Mouse (Mus musculus) hindbrain, postnatal 0 days (tissue): ENCODE results near the gene Garem2. TPM values are rescaled to one million over a fixed set of nuclear protein-coding genes. Genes with fewer than 3 reads are reported as not detected.

Experiments used
- ATAC-seq: fragments of 200-750 bp; cut with Nextera tagmentation; 2 replicates; pipeline ENCODE4 v1.8.0; 2017; ENCODE audit warnings: mild to moderate bottlenecking, moderate TSS enrichment, moderate library complexity
- DNase-seq: peaks from one replicate; pipeline ENCODE4 v3.0.0-alpha.2; 2015; ENCODE audit warnings: low spot score
- H3K27ac ChIP-seq: fragments of 300-500 bp; sonication (generic); 2 replicates; pipeline ENCODE4 v1.5.1; 2014; ENCODE audit warnings: mild to moderate bottlenecking
- H3K27me3 ChIP-seq: fragments of 300-500 bp; sonication (generic); 2 replicates; pipeline ENCODE4 v1.6.1; 2014; ENCODE audit warnings: low read length, mixed read lengths; ENCODE audit not compliant: insufficient read depth
- H3K36me3 ChIP-seq: fragments of 300-500 bp; sonication (generic); 2 replicates; pipeline ENCODE4 v1.6.1; 2014; ENCODE audit warnings: low read length, mixed read lengths; ENCODE audit not compliant: insufficient read depth
- H3K4me1 ChIP-seq: fragments of 300-500 bp; sonication (generic); 2 replicates; pipeline ENCODE4 v1.6.1; 2014; ENCODE audit warnings: antibody characterized with exemption, low read length, mixed read lengths; ENCODE audit not compliant: insufficient read depth
- H3K4me2 ChIP-seq: fragments of 300-500 bp; sonication (generic); 2 replicates; pipeline ENCODE4 v1.6.1; 2014; ENCODE audit warnings: low read depth, mild to moderate bottlenecking, low read length, moderate library complexity, mixed read lengths
- H3K4me3 ChIP-seq: fragments of 300-500 bp; sonication (generic); 2 replicates; pipeline ENCODE4 v1.5.1; 2014; ENCODE audit warnings: low read length
- H3K9ac ChIP-seq: fragments of 300-500 bp; sonication (generic); replicated peaks from 2 replicates; pipeline ENCODE4 v1.6.1; 2014; ENCODE audit warnings: mild to moderate bottlenecking, low read length, moderate library complexity, mixed read lengths
- H3K9me3 ChIP-seq: fragments of 300-500 bp; sonication (generic); 2 replicates; pipeline ENCODE4 v1.6.1; 2016; ENCODE audit warnings: low read length, mixed read lengths
- CTCF ChIP-seq: IDR thresholded peaks from 2 replicates; pipeline ENCODE4 v1.5.1; 2016; ENCODE audit warnings: antibody characterized with exemption, control low read depth, low read depth
- WGBS: fragments of 180-500 bp; shearing (Covaris S2); extraction: QIAGEN DNeasy Blood & Tissue Kit; methylation state at CpG from one replicate; pipeline ENCODE4 v1.1.7; 2014; 5-methylcytosine and 5-hydroxymethylcytosine counted together
- polyA plus RNA-seq: library from polyadenylated mRNA; unstranded; fragments of >200 nt; fragmentation: Nextera tagmentation; extraction: Ambion mirVana; gene quantifications from 2 replicates; pipeline ENCODE4 v1.2.1, GENCODE M21; 2015
- total RNA-seq: library from RNA; depleted of rRNA; stranded (reverse); fragments of >200 nt; gene quantifications from 2 replicates; pipeline ENCODE4 v1.2.3, GENCODE M21; 2014

Gene Garem2
- total and polyA plus RNA-seq, 2 experiments from 2014 or later = 9.7 to 26.7 TPM

- Histone ChIP-seq H3K27ac (no peak overlapping the region), H3K9me3 (no peaks in the 10 kb centered on the region), H3K36me3 (peaks cover 32% of the 10 kb centered on the region), H3K4me2 (no peak overlapping the region), H3K4me1 (0 out of 2 replicates have a peak, but pooled peaks cover 1% of the 10 kb centered on the region), H3K9ac (no peak overlapping the region), H3K27me3 (no peaks in the 10 kb centered on the region), H3K4me3 (no peak overlapping the region)
- DNase-seq (no peak), ATAC-seq (no peak)
- 75% methylated on average over 6 of the region's 6 CpGs for WGBS
- TF ChIP-seq CTCF = no peak
Measured at GRCm38 (mm10) chr5:30146526-30146925, 41.6 kb downstream of the Garem2 start.

GRCm38 (mm10) chr5:30148133-30148920 is 43.4 kb downstream of the Garem2 start:
- Histone ChIP-seq H3K36me3 (peaks cover 19% of the 10 kb centered on the region), H3K9me3 (no peaks in the 10 kb centered on the region), H3K9ac (no peak overlapping the region), H3K4me1 (0 out of 2 replicates have a peak, but pooled peaks cover 2% of the 10 kb centered on the region), H3K4me2 (no peak overlapping the region), H3K27me3 (no peaks in the 10 kb centered on the region), H3K4me3 (no peak overlapping the region), H3K27ac (no peak overlapping the region)
- no peak for TF ChIP-seq CTCF
- no peak for DNase-seq
- ATAC-seq = no peak
- 89% methylated on average over 5 of the region's 5 CpGs for WGBS

DNA sequence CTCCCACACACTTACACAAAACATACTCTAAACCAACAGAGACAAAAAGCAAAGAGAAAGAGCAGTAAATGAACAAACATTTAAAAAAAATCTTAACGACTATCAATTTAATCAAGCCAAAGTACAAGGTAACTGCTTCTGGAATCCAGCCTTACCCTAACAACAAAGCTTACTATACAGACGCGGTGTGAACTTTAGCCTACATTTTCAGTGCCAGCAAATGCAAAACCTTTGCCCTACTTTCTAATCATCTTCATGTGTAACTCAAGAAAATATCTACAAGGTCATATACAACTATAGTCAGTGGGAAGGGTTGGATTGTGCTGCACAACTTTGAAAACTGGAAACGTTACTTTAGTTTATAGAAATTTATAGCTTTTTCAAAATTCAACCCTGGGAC is 47.0 kb downstream of the Garem2 start:
- DNase-seq = no peak
- Histone ChIP-seq H3K9ac (no peak overlapping the region), H3K4me2 (0 out of 2 replicates have a peak overlapping the region, but pooled peaks have one; percentile 8), H3K9me3 (no peaks in the 10 kb centered on the region), H3K4me3 (no peak overlapping the region), H3K27me3 (no peaks in the 10 kb centered on the region), H3K36me3 (no peaks in the 10 kb centered on the region), H3K27ac (no peak overlapping the region), H3K4me1 (0 out of 2 replicates have a peak, but pooled peaks cover 2% of the 10 kb centered on the region)
- WGBS = 56% methylated on average over 4 of the region's 4 CpGs
- no peak for ATAC-seq
- no peak for TF ChIP-seq CTCF

GRCm38 (mm10) chr5:30152413-30152812 is 47.5 kb downstream of the Garem2 start:
- no peak overlapping the region for H3K4me2 ChIP-seq
- no peaks in the 10 kb centered on the region for H3K27me3 ChIP-seq
- WGBS = 74% methylated on average over 1 of the region's 1 CpGs
- DNase-seq (no peak), ATAC-seq (no peak)
- no peak overlapping the region for H3K4me3 ChIP-seq
- no peaks in the 10 kb centered on the region for H3K9me3 ChIP-seq
- H3K27ac ChIP-seq = no peak overlapping the region
- H3K9ac ChIP-seq = no peak overlapping the region
- H3K36me3 ChIP-seq = no peaks in the 10 kb centered on the region
- 0 out of 2 replicates have a peak, but pooled peaks cover 2% of the 10 kb centered on the region for H3K4me1 ChIP-seq
- no peak for TF ChIP-seq CTCF

DNA sequence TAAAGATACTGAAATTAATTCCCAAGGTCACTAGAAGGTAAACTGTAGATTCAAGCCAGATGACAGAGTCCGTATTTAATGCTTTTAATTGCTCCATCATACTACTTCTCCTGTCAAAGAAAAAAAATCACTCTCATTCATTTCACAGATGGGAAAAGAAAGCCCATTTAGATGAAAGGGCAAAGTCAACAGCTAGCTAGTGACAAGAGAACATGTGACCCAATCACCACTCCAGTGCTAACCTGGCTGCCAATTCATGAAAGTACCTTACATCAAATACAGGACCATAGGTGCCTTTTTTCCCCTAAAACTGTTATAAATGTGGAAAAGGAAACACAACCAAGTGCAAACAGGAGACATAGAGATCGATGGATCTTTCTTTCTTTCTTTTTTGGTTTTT is 48.3 kb downstream of the Garem2 start:
- Histone ChIP-seq H3K27me3 (no peaks in the 10 kb centered on the region), H3K27ac (no peak overlapping the region), H3K4me2 (no peak overlapping the region; the same call in 1 of the 2 replicates), H3K36me3 (no peaks in the 10 kb centered on the region), H3K9ac (no peak overlapping the region), H3K4me3 (no peak overlapping the region), H3K4me1 (0 out of 2 replicates have a peak, but pooled peaks cover 2% of the 10 kb centered on the region), H3K9me3 (no peaks in the 10 kb centered on the region)
- TF ChIP-seq CTCF = no peak
- 96% methylated on average over 2 of the region's 2 CpGs for WGBS
- ATAC-seq = no peak
- no peak for DNase-seq

DNA sequence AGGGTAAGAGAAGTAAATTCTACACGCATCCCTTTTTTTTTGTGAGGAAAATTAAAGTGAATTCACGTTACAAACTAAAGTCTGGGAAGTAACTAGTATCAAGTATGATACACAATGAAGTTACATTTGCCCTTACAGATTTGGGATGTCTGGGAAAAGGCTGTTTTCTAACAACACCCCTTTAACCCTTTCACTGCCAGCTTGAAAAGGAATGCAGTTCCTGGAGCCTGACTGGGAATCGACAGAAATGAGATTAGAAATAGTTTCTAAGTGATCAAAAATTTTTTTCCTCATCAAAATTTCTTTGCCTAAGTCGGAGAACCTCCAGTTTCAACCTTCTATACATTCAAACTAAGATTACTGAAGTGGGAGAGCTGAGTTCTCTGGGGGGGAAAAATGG is 49.1 kb downstream of the Garem2 start:
- no peak for TF ChIP-seq CTCF
- 19% methylated on average over 4 of the region's 4 CpGs for WGBS
- peak overlapping the region; percentile 82 for H3K9ac ChIP-seq
- peak overlapping the region; percentile 76 for H3K4me2 ChIP-seq
- no peaks in the 10 kb centered on the region for H3K27me3 ChIP-seq
- DNase-seq (peak; percentile 65), ATAC-seq (no peak)
- H3K27ac ChIP-seq = no peak overlapping the region
- H3K36me3 ChIP-seq = no peaks in the 10 kb centered on the region
- H3K9me3 ChIP-seq = no peaks in the 10 kb centered on the region
- 0 out of 2 replicates have a peak, but pooled peaks cover 2% of the 10 kb centered on the region for H3K4me1 ChIP-seq
- H3K4me3 ChIP-seq = peak overlapping the region; percentile 98
